Mouse (Mus musculus): ENCODE measurements at regions not wholly inside any gene's neighbourhood (a gene's known extent, or its start where the extent isn't known, plus 50 kb on each side); places are given as distances from the start of the nearest gene placed in this dataset.
"Not testable (repeated sequence)": the region's sequence is repeated elsewhere in the genome, so short reads cannot be mapped to it uniquely, and the experiment has no call there.

- Histone ChIP-seq H3K27me3 (ENCODE audit: control insufficient read depth, insufficient read depth, low read length) (no peaks in the 10 kb centered on the region), H3K4me1 (ENCODE audit: control insufficient read depth, insufficient read depth, low read length) (peaks cover 7% of the 10 kb centered on the region), H3K79me2 (ENCODE audit: control insufficient read depth, insufficient read depth, low read length) (no peaks in the 10 kb centered on the region), H3K36me3 (ENCODE audit: control insufficient read depth, insufficient read depth, low read length) (no peaks in the 10 kb centered on the region), H3K27ac (replicated peaks; ENCODE audit: insufficient read depth, low read depth, low read length) (no peak overlapping the region), H3K9ac (ENCODE audit: low read depth, low read length) (no peak overlapping the region), H3K4me3 (ENCODE audit: insufficient read depth, low read depth, low read length) (no peak overlapping the region)
- 85% methylated on average over 7 of the region's 7 CpGs for WGBS
- TF ChIP-seq CTCF (IDR thresholded peaks at IDR 0.05; ENCODE audit: low read depth, low read length) (no peak), POLR2A (IDR thresholded peaks at IDR 0.05; ENCODE audit: extremely low read depth, insufficient read depth, low read length) (no peak)
- no peak for DNase-seq (ENCODE audit: extremely low read depth, low read depth, low spot score)
Observed at GRCm38 (mm10) chr6:37785741-37786140, 84.9 kb upstream of the Trim24 start.

- not testable (repeated sequence) for H3K4me1 ChIP-seq (ENCODE audit: control insufficient read depth, insufficient read depth, low read length); H3K27ac ChIP-seq (replicated peaks; ENCODE audit: insufficient read depth, low read depth, low read length); H3K79me2 ChIP-seq (ENCODE audit: control insufficient read depth, insufficient read depth, low read length); H3K4me3 ChIP-seq (ENCODE audit: insufficient read depth, low read depth, low read length); DNase-seq (ENCODE audit: extremely low read depth, low read depth, low spot score); H3K36me3 ChIP-seq (ENCODE audit: control insufficient read depth, insufficient read depth, low read length); H3K27me3 ChIP-seq (ENCODE audit: control insufficient read depth, insufficient read depth, low read length); H3K9ac ChIP-seq (ENCODE audit: low read depth, low read length)
- 85% methylated on average over 4 of the region's 8 CpGs for WGBS
Observed at GRCm38 (mm10) chr6:37787858-37788257, 82.8 kb upstream of the Trim24 start.

GRCm38 (mm10) chr6:37790878-37791277 lies 79.7 kb upstream of the Trim24 start:
- Histone ChIP-seq H3K79me2 (ENCODE audit: control insufficient read depth, insufficient read depth, low read length) (no peaks in the 10 kb centered on the region), H3K9ac (ENCODE audit: low read depth, low read length) (no peak overlapping the region), H3K27me3 (ENCODE audit: control insufficient read depth, insufficient read depth, low read length) (no peaks in the 10 kb centered on the region), H3K4me3 (ENCODE audit: insufficient read depth, low read depth, low read length) (no peak overlapping the region), H3K27ac (replicated peaks; ENCODE audit: insufficient read depth, low read depth, low read length) (no peak overlapping the region), H3K4me1 (ENCODE audit: control insufficient read depth, insufficient read depth, low read length) (no peaks in the 10 kb centered on the region), H3K36me3 (ENCODE audit: control insufficient read depth, insufficient read depth, low read length) (no peaks in the 10 kb centered on the region)
- TF ChIP-seq CTCF (IDR thresholded peaks at IDR 0.05; ENCODE audit: low read depth, low read length) (no peak), POLR2A (IDR thresholded peaks at IDR 0.05; ENCODE audit: extremely low read depth, insufficient read depth, low read length) (no peak)
- 94% methylated on average over 1 of the region's 1 CpGs for WGBS
- no peak for DNase-seq (ENCODE audit: extremely low read depth, low read depth, low spot score)

GRCm38 (mm10) chr6:37794211-37794610 lies 76.4 kb upstream of the Trim24 start:
- no peaks in the 10 kb centered on the region for H3K27me3 ChIP-seq (ENCODE audit: control insufficient read depth, insufficient read depth, low read length)
- H3K27ac ChIP-seq (replicated peaks; ENCODE audit: insufficient read depth, low read depth, low read length) = no peak overlapping the region
- DNase-seq (ENCODE audit: extremely low read depth, low read depth, low spot score) = peak; percentile 52
- no peak for TF ChIP-seq CTCF (IDR thresholded peaks at IDR 0.05; ENCODE audit: low read depth, low read length)
- no peak for TF ChIP-seq POLR2A (IDR thresholded peaks at IDR 0.05; ENCODE audit: extremely low read depth, insufficient read depth, low read length)
- no peak overlapping the region for H3K4me3 ChIP-seq (ENCODE audit: insufficient read depth, low read depth, low read length)
- H3K79me2 ChIP-seq (ENCODE audit: control insufficient read depth, insufficient read depth, low read length) = no peaks in the 10 kb centered on the region
- no peaks in the 10 kb centered on the region for H3K36me3 ChIP-seq (ENCODE audit: control insufficient read depth, insufficient read depth, low read length)
- WGBS = 58% methylated on average over 4 of the region's 4 CpGs
- H3K4me1 ChIP-seq (ENCODE audit: control insufficient read depth, insufficient read depth, low read length) = no peaks in the 10 kb centered on the region
- H3K9ac ChIP-seq (ENCODE audit: low read depth, low read length) = no peak overlapping the region

- H3K9ac ChIP-seq (ENCODE audit: low read depth, low read length) = no peak overlapping the region
Observed at GRCm38 (mm10) chr6:37795001-37795400, 75.6 kb upstream of the Trim24 start.

GRCm38 (mm10) chr6:37803231-37803630 lies 67.4 kb upstream of the Trim24 start:
- Histone ChIP-seq H3K4me1 (ENCODE audit: control insufficient read depth, insufficient read depth, low read length) (no peaks in the 10 kb centered on the region), H3K9ac (ENCODE audit: low read depth, low read length) (no peak overlapping the region), H3K27ac (replicated peaks; ENCODE audit: insufficient read depth, low read depth, low read length) (no peak overlapping the region), H3K4me3 (ENCODE audit: insufficient read depth, low read depth, low read length) (no peak overlapping the region), H3K36me3 (ENCODE audit: control insufficient read depth, insufficient read depth, low read length) (no peaks in the 10 kb centered on the region), H3K27me3 (ENCODE audit: control insufficient read depth, insufficient read depth, low read length) (no peaks in the 10 kb centered on the region), H3K79me2 (ENCODE audit: control insufficient read depth, insufficient read depth, low read length) (no peaks in the 10 kb centered on the region)
- 97% methylated on average over 5 of the region's 5 CpGs for WGBS
- no peak for DNase-seq (ENCODE audit: extremely low read depth, low read depth, low spot score)
- no peak for TF ChIP-seq POLR2A (IDR thresholded peaks at IDR 0.05; ENCODE audit: extremely low read depth, insufficient read depth, low read length)
- TF ChIP-seq CTCF (IDR thresholded peaks at IDR 0.05; ENCODE audit: low read depth, low read length) = no peak

More at GRCm38 (mm10) chr6:37795001-37795400, 75.6 kb upstream of the Trim24 start:
- no peak for DNase-seq (ENCODE audit: extremely low read depth, low read depth, low spot score)
- no peaks in the 10 kb centered on the region for H3K4me1 ChIP-seq (ENCODE audit: control insufficient read depth, insufficient read depth, low read length)
- H3K4me3 ChIP-seq (ENCODE audit: insufficient read depth, low read depth, low read length) = no peak overlapping the region
- no peaks in the 10 kb centered on the region for H3K36me3 ChIP-seq (ENCODE audit: control insufficient read depth, insufficient read depth, low read length)
- TF ChIP-seq CTCF (IDR thresholded peaks at IDR 0.05; ENCODE audit: low read depth, low read length) = no peak
- no peak for TF ChIP-seq POLR2A (IDR thresholded peaks at IDR 0.05; ENCODE audit: extremely low read depth, insufficient read depth, low read length)
- H3K27me3 ChIP-seq (ENCODE audit: control insufficient read depth, insufficient read depth, low read length) = no peaks in the 10 kb centered on the region
- H3K27ac ChIP-seq (replicated peaks; ENCODE audit: insufficient read depth, low read depth, low read length) = no peak overlapping the region
- no peaks in the 10 kb centered on the region for H3K79me2 ChIP-seq (ENCODE audit: control insufficient read depth, insufficient read depth, low read length)

- H3K79me2 ChIP-seq (ENCODE audit: control insufficient read depth, insufficient read depth, low read length); H3K9ac ChIP-seq (ENCODE audit: low read depth, low read length); H3K4me3 ChIP-seq (ENCODE audit: insufficient read depth, low read depth, low read length); H3K27ac ChIP-seq (replicated peaks; ENCODE audit: insufficient read depth, low read depth, low read length); DNase-seq (ENCODE audit: extremely low read depth, low read depth, low spot score); H3K4me1 ChIP-seq (ENCODE audit: control insufficient read depth, insufficient read depth, low read length); H3K27me3 ChIP-seq (ENCODE audit: control insufficient read depth, insufficient read depth, low read length); H3K36me3 ChIP-seq (ENCODE audit: control insufficient read depth, insufficient read depth, low read length): not testable (repeated sequence)
- WGBS = 96% methylated on average over 24 of the region's 24 CpGs
Observed at GRCm38 (mm10) chr6:37805896-37806295, 64.7 kb upstream of the Trim24 start.

- H3K27ac ChIP-seq (replicated peaks; ENCODE audit: insufficient read depth, low read depth, low read length); H3K79me2 ChIP-seq (ENCODE audit: control insufficient read depth, insufficient read depth, low read length); DNase-seq (ENCODE audit: extremely low read depth, low read depth, low spot score); H3K27me3 ChIP-seq (ENCODE audit: control insufficient read depth, insufficient read depth, low read length); H3K9ac ChIP-seq (ENCODE audit: low read depth, low read length); H3K36me3 ChIP-seq (ENCODE audit: control insufficient read depth, insufficient read depth, low read length); H3K4me3 ChIP-seq (ENCODE audit: insufficient read depth, low read depth, low read length); H3K4me1 ChIP-seq (ENCODE audit: control insufficient read depth, insufficient read depth, low read length): not testable (repeated sequence)
- WGBS = 90% methylated on average over 1 of the region's 10 CpGs
Observed at GRCm38 (mm10) chr6:37806529-37807191, 64.0 kb upstream of the Trim24 start.

GRCm38 (mm10) chr6:37815218-37815617 lies 55.4 kb upstream of the Trim24 start:
- H3K9ac ChIP-seq (ENCODE audit: low read depth, low read length); H3K4me3 ChIP-seq (ENCODE audit: insufficient read depth, low read depth, low read length); DNase-seq (ENCODE audit: extremely low read depth, low read depth, low spot score); H3K27ac ChIP-seq (replicated peaks; ENCODE audit: insufficient read depth, low read depth, low read length); H3K27me3 ChIP-seq (ENCODE audit: control insufficient read depth, insufficient read depth, low read length); H3K79me2 ChIP-seq (ENCODE audit: control insufficient read depth, insufficient read depth, low read length); H3K4me1 ChIP-seq (ENCODE audit: control insufficient read depth, insufficient read depth, low read length); H3K36me3 ChIP-seq (ENCODE audit: control insufficient read depth, insufficient read depth, low read length): not testable (repeated sequence)
- WGBS = 95% methylated on average over 2 of the region's 2 CpGs

Measured in liver, adult 2 months (tissue).